Mouse (Mus musculus) neural tube, embryonic 14.5 days (tissue): ENCODE measurements at regions not wholly inside any gene's neighbourhood (a gene's known extent, or its start where the extent isn't known, plus 50 kb on each side); places are given as distances from the start of the nearest gene placed in this dataset.

Experiments used
- ATAC-seq: fragments of 200-750 bp; cut with Nextera tagmentation; 2 replicates; pipeline ENCODE4 v1.8.0; 2017; ENCODE audit warnings: low read depth, mild to moderate bottlenecking, moderate TSS enrichment, moderate library complexity
- H3K27ac ChIP-seq: fragments of 300-500 bp; sonication (generic); 2 replicates; pipeline ENCODE4 v1.5.1; 2014; ENCODE audit warnings: low read depth, mild to moderate bottlenecking, control low read depth, low read length, moderate library complexity, mixed read lengths
- H3K27me3 ChIP-seq: fragments of 300-500 bp; sonication (generic); 2 replicates; pipeline ENCODE4 v1.6.1; 2014; ENCODE audit warnings: low read length; ENCODE audit not compliant: control insufficient read depth, insufficient read depth
- H3K36me3 ChIP-seq: fragments of 300-500 bp; sonication (generic); 2 replicates; pipeline ENCODE4 v1.6.1; 2014; ENCODE audit warnings: low read length, mixed read lengths; ENCODE audit not compliant: control insufficient read depth, insufficient read depth
- H3K4me1 ChIP-seq: fragments of 300-500 bp; sonication (generic); 2 replicates; pipeline ENCODE4 v1.6.1; 2014; ENCODE audit warnings: low read length; ENCODE audit not compliant: control insufficient read depth, insufficient read depth
- H3K4me2 ChIP-seq: fragments of 300-500 bp; sonication (generic); 2 replicates; pipeline ENCODE4 v1.6.1; 2014; ENCODE audit warnings: mild to moderate bottlenecking, low read depth, low read length, control low read depth
- H3K4me3 ChIP-seq: fragments of 300-500 bp; sonication (generic); 2 replicates; pipeline ENCODE4 v1.5.1; 2014; ENCODE audit warnings: low read depth, low read length, control low read depth, mixed read lengths
- H3K9ac ChIP-seq: fragments of 300-500 bp; sonication (generic); replicated peaks from 2 replicates; pipeline ENCODE4 v1.6.1; 2014; ENCODE audit warnings: low read depth, mild to moderate bottlenecking, control low read depth, low read length, mixed read lengths
- H3K9me3 ChIP-seq: fragments of 300-500 bp; sonication (generic); 2 replicates; pipeline ENCODE4 v1.6.1; 2016; ENCODE audit warnings: low read length; ENCODE audit not compliant: control insufficient read depth
- WGBS: fragments of 180-500 bp; shearing (Covaris S2); extraction: QIAGEN DNeasy Blood & Tissue Kit; methylation state at CpG from one replicate; pipeline ENCODE4 v1.1.7; 2014; 5-methylcytosine and 5-hydroxymethylcytosine counted together

GRCm38 (mm10) chr6:98872334-98872733, 529.8 kb upstream of the Gm765 start:
- 66% methylated on average over 3 of the region's 3 CpGs for WGBS
- ATAC-seq = no peak
- H3K27ac ChIP-seq = no peak overlapping the region

DNA sequence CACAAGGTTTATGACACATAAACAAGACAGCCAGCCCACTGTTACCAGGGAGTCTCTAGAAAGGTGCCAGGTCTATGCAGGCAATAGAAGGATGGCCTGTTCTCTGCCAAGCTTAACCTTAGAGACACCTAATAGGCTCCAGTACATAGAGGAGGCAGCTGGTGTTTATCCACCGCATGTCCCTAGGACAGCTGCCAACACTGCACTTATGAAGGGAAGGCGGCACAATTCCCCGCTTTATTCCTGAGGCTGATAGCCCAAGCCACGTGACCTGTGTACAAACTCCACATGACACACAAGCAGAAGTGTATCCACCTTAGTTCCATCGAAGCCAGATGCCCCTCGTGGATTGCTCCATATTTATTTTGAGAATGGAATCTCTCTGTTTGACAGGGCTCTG, 527.2 kb upstream of the Gm765 start:
- Histone ChIP-seq H3K27ac (no peak overlapping the region), H3K9ac (no peak overlapping the region), H3K4me1 (no peaks in the 10 kb centered on the region), H3K4me3 (no peak overlapping the region), H3K36me3 (no peaks in the 10 kb centered on the region), H3K27me3 (no peaks in the 10 kb centered on the region), H3K9me3 (no peaks in the 10 kb centered on the region), H3K4me2 (no peak overlapping the region)
- no peak for ATAC-seq
- WGBS = 76% methylated on average over 6 of the region's 6 CpGs

More at GRCm38 (mm10) chr6:98872334-98872733, 529.8 kb upstream of the Gm765 start:
- no peaks in the 10 kb centered on the region for H3K27me3 ChIP-seq
- H3K9me3 ChIP-seq = no peaks in the 10 kb centered on the region
- no peak overlapping the region for H3K4me2 ChIP-seq
- no peaks in the 10 kb centered on the region for H3K4me1 ChIP-seq
- no peak overlapping the region for H3K9ac ChIP-seq
- no peaks in the 10 kb centered on the region for H3K36me3 ChIP-seq
- H3K4me3 ChIP-seq = no peak overlapping the region

DNA sequence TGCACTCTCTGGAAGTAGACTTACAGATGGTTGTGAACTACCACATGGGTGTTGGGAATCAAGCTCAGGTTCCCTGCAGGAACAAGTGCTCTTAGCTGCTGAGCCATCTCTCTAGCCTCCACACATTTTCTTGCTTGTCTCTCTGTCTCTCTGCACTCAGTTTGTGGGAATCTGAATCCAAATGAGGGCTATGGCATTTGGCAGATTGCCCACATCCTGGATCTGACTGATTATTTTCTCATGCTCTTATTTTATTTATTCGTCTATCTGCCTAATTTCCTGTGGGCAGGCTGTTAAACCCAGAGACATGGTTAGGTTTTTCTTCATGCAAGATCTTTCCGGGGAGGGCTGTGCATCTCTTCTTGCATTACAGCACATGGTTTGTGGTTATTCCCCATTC, 521.8 kb upstream of the Gm765 start:
- whole genome bisulfite sequencing = 60% methylated on average over 2 of the region's 2 CpGs
- no peak overlapping the region for H3K9ac ChIP-seq
- no peak for ATAC-seq

DNA sequence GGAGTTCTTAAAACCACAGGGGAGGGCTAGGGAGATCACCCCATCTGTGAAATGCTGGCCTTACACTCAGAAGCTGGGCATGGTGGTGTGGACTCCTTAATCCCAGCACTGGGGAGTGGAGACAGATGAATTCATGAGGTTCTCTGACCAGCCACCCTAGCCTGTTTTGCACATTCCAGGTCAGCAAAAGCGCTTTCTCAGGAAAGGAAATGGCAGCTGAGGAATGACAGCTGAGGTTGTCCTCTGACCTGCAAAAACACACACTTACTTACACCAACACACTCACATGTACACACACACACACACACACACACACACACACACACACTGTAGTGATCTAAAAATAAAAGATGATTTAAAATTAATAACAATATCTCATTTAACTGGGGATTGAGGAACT, 513.4 kb upstream of the Gm765 start:
- Histone ChIP-seq H3K27me3 (no peaks in the 10 kb centered on the region), H3K27ac (no peak overlapping the region), H3K36me3 (no peaks in the 10 kb centered on the region), H3K4me3 (no peak overlapping the region), H3K4me2 (no peak overlapping the region), H3K9ac (no peak overlapping the region), H3K4me1 (no peaks in the 10 kb centered on the region), H3K9me3 (no peaks in the 10 kb centered on the region)
- 89% methylated on average over 1 of the region's 1 CpGs for WGBS
- no peak for ATAC-seq

More for the DNA sequence above, 521.8 kb upstream of the Gm765 start:
- Histone ChIP-seq H3K4me3 (no peak overlapping the region), H3K36me3 (no peaks in the 10 kb centered on the region), H3K27ac (no peak overlapping the region), H3K9me3 (no peaks in the 10 kb centered on the region), H3K27me3 (no peaks in the 10 kb centered on the region), H3K4me2 (no peak overlapping the region), H3K4me1 (no peaks in the 10 kb centered on the region)

GRCm38 (mm10) chr6:98850906-98851305, 508.4 kb upstream of the Gm765 start:
- Histone ChIP-seq H3K4me3 (no peak overlapping the region), H3K9me3 (no peaks in the 10 kb centered on the region), H3K36me3 (no peaks in the 10 kb centered on the region), H3K9ac (no peak overlapping the region), H3K27me3 (no peaks in the 10 kb centered on the region), H3K27ac (no peak overlapping the region), H3K4me1 (no peaks in the 10 kb centered on the region), H3K4me2 (no peak overlapping the region)
- ATAC-seq = no peak
- WGBS = 81% methylated on average over 2 of the region's 2 CpGs

- 97% methylated on average over 1 of the region's 1 CpGs for WGBS
- no peak overlapping the region for H3K9ac ChIP-seq
- no peaks in the 10 kb centered on the region for H3K36me3 ChIP-seq
- H3K27me3 ChIP-seq = no peaks in the 10 kb centered on the region
- no peaks in the 10 kb centered on the region for H3K4me1 ChIP-seq
- no peak overlapping the region for H3K4me2 ChIP-seq
- no peak overlapping the region for H3K4me3 ChIP-seq
- no peaks in the 10 kb centered on the region for H3K9me3 ChIP-seq
- no peak for ATAC-seq
- no peak overlapping the region for H3K27ac ChIP-seq
Measured at GRCm38 (mm10) chr6:98848835-98849234, 506.3 kb upstream of the Gm765 start.

- no peaks in the 10 kb centered on the region for H3K36me3 ChIP-seq
- H3K4me3 ChIP-seq = no peak overlapping the region
- H3K27me3 ChIP-seq = no peaks in the 10 kb centered on the region
- H3K9ac ChIP-seq = no peak overlapping the region
- no peak overlapping the region for H3K27ac ChIP-seq
- H3K9me3 ChIP-seq = no peaks in the 10 kb centered on the region
- no peaks in the 10 kb centered on the region for H3K4me1 ChIP-seq
- no peak for ATAC-seq
- H3K4me2 ChIP-seq = no peak overlapping the region
- WGBS = 92% methylated on average over 5 of the region's 5 CpGs
Measured at GRCm38 (mm10) chr6:98846001-98846695, 503.6 kb upstream of the Gm765 start.

- Histone ChIP-seq H3K9me3 (no peaks in the 10 kb centered on the region), H3K4me3 (no peak overlapping the region), H3K4me2 (no peak overlapping the region), H3K27me3 (no peaks in the 10 kb centered on the region), H3K36me3 (no peaks in the 10 kb centered on the region), H3K27ac (no peak overlapping the region), H3K4me1 (no peaks in the 10 kb centered on the region), H3K9ac (no peak overlapping the region)
- no peak for ATAC-seq
- 82% methylated on average over 5 of the region's 5 CpGs for WGBS
Measured at GRCm38 (mm10) chr6:98843598-98843997, 501.0 kb upstream of the Gm765 start.

DNA sequence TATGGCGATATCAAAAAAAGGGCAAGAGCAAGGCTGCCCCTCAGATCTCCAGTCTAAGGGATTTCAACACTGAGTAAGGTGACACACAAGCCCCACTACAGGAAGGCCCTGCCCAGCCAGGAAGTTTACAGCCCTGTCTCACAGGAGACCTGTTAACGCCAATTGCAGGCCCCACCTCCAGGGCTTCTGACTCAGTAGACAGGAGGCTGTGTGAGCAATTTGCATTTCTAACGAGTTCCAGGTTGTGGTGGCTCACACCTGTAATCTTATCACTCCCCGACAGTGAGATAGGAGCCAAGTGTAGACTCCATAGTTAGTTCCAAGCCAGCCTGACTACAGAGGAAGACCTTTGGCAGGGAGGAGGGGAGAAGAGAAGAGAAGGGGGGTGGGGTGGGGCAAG, 500.4 kb upstream of the Gm765 start:
- 54% methylated on average over 4 of the region's 4 CpGs for WGBS
- no peak overlapping the region for H3K4me2 ChIP-seq

More for the DNA sequence above, 500.4 kb upstream of the Gm765 start:
- H3K4me1 ChIP-seq = no peaks in the 10 kb centered on the region
- H3K36me3 ChIP-seq = no peaks in the 10 kb centered on the region
- H3K27ac ChIP-seq = no peak overlapping the region
- ATAC-seq = no peak
- no peaks in the 10 kb centered on the region for H3K9me3 ChIP-seq
- no peaks in the 10 kb centered on the region for H3K27me3 ChIP-seq
- H3K9ac ChIP-seq = no peak overlapping the region
- H3K4me3 ChIP-seq = no peak overlapping the region
